Mouse (Mus musculus) cortical plate, adult 2 months (tissue): ENCODE data around the gene Sgsm1. TPM values are rescaled to one million over a fixed set of nuclear protein-coding genes. Genes with fewer than 3 reads are reported as not detected.

Experiments
- H3K27ac ChIP-seq: fragments of 200-500 bp; 2 replicates; pipeline ENCODE4 v1.5.1; 2012; ENCODE audit warnings: low read length, control low read depth, inconsistent platforms; ENCODE audit not compliant: insufficient read depth
- H3K4me1 ChIP-seq: fragments of 200-500 bp; 2 replicates; pipeline ENCODE4 v1.6.1; 2011; ENCODE audit warnings: low read length; ENCODE audit not compliant: control insufficient read depth, insufficient read depth
- H3K4me3 ChIP-seq: fragments of 200-500 bp; 2 replicates; pipeline ENCODE4 v1.5.1; 2011; ENCODE audit warnings: mild to moderate bottlenecking, low read length, control low read depth; ENCODE audit not compliant: insufficient read depth
- CTCF ChIP-seq: fragments of 200-500 bp; IDR thresholded peaks from 2 replicates; pipeline ENCODE4 v1.5.1; 2011; ENCODE audit warnings: mild to moderate bottlenecking, control low read depth, low read length; ENCODE audit not compliant: insufficient read depth; ENCODE audit errors: extremely low read depth
- POLR2A ChIP-seq: fragments of 200-500 bp; IDR thresholded peaks from 2 replicates; pipeline ENCODE4 v1.6.1; 2011; ENCODE audit warnings: mild to moderate bottlenecking, low read length, control low read depth; ENCODE audit not compliant: insufficient read depth; ENCODE audit errors: extremely low read depth
- polyA plus RNA-seq: library from polyadenylated mRNA; depleted of rRNA; stranded (reverse); fragments of >200 nt; gene quantifications from 2 replicates; pipeline ENCODE4 v1.2.3, GENCODE M21; 2012

Sgsm1 gene
- polyA plus RNA-seq, 1 experiment = 58.1 TPM

GRCm38 (mm10) chr5:113270043-113270442 is 40.5 kb downstream of the Sgsm1 start:
- Histone ChIP-seq H3K27ac (no peak overlapping the region), H3K4me3 (no peak overlapping the region), H3K4me1 (no peaks in the 10 kb centered on the region)
- TF ChIP-seq CTCF (0 out of 2 replicates have a peak, but pooled peaks have one; percentile 10), POLR2A (no peak)

DNA sequence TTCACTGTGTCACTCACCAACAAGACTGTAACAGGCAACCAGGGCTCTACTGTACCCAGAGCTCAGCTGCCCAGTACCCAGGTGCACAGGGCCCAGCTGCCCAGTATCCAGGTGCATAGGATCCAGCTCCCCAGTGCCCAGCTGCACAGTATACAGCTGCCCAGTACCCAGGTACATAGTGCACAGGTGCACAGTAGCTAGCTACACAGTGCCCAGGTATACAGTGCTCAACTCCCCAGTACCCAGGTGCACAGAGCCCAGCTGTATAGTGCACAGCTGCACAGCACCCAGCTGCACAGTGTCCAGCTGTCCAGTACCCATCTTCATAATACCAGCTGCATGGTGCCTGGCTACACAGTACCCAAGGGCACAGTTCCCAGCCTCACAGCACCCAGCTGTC is 42.3 kb downstream of the Sgsm1 start:
- TF ChIP-seq CTCF (no peak), POLR2A (no peak)
- H3K27ac ChIP-seq = no peak overlapping the region
- no peak overlapping the region for H3K4me3 ChIP-seq
- H3K4me1 ChIP-seq = no peaks in the 10 kb centered on the region

- Histone ChIP-seq H3K4me3 (no peak overlapping the region), H3K4me1 (no peaks in the 10 kb centered on the region), H3K27ac (no peak overlapping the region)
- TF ChIP-seq POLR2A (no peak), CTCF (no peak)
Observed at GRCm38 (mm10) chr5:113265637-113266036, 44.9 kb downstream of the Sgsm1 start.

GRCm38 (mm10) chr5:113250806-113251205 is 59.8 kb downstream of the Sgsm1 start:
- H3K4me1 ChIP-seq = no peaks in the 10 kb centered on the region
- H3K27ac ChIP-seq = no peak overlapping the region
- no peak for TF ChIP-seq POLR2A
- TF ChIP-seq CTCF = no peak
- H3K4me3 ChIP-seq = no peak overlapping the region

DNA sequence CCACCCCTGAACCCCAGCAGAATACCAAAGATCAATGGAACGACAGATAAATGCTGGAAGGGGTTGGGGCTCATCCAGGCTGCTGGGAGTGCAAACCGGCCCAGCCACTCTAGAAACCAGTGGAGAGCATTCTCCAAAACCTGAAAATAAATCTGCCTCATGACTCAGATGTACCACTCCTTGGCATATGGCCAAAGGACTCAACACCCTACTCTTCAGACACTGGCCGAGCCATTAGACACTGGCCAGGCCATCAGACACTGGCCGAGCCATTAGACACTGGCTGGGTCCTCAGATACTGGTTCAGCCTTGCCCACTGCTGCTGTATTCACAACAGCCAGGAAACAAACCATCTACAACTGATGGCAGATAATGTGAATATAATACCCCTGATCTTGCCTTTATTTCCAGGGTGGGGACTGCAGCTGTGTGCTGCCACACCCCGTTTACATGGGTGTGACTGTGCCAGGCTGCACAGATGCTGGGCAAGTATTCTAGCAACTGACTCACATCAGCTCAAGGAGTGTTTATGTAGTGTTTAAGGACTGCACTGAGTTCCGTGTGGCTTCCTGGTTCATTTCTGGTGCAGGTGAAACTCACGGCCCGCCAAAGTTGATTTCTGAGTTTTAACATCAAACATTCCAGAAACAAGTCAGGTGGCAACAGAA is 61.2 kb downstream of the Sgsm1 start:
- H3K4me3 ChIP-seq = no peak overlapping the region

GRCm38 (mm10) chr5:113230196-113230595 is 80.4 kb downstream of the Sgsm1 start:
- Histone ChIP-seq H3K4me3 (no peak overlapping the region), H3K27ac (no peak overlapping the region), H3K4me1 (no peaks in the 10 kb centered on the region)
- TF ChIP-seq CTCF = no peak
- TF ChIP-seq POLR2A = no peak

More for the DNA sequence above, 61.2 kb downstream of the Sgsm1 start:
- Histone ChIP-seq H3K27ac (no peak overlapping the region), H3K4me1 (no peaks in the 10 kb centered on the region)
- no peak for TF ChIP-seq POLR2A
- TF ChIP-seq CTCF = no peak

- Histone ChIP-seq H3K27ac (no peak within 1 kb of the TSS), H3K4me1 (no peaks in the 10 kb centered on the region), H3K4me3 (no peak within 1 kb of the TSS)
- TF ChIP-seq CTCF (peak; percentile 91), POLR2A (no peak)
Observed at GRCm38 (mm10) chr5:113226632-113227102, 83.9 kb downstream of the Sgsm1 start, which contains the start of gene Tmem211. TSS of gene Tmem211 (plus strand) at chr5:113226909.

DNA sequence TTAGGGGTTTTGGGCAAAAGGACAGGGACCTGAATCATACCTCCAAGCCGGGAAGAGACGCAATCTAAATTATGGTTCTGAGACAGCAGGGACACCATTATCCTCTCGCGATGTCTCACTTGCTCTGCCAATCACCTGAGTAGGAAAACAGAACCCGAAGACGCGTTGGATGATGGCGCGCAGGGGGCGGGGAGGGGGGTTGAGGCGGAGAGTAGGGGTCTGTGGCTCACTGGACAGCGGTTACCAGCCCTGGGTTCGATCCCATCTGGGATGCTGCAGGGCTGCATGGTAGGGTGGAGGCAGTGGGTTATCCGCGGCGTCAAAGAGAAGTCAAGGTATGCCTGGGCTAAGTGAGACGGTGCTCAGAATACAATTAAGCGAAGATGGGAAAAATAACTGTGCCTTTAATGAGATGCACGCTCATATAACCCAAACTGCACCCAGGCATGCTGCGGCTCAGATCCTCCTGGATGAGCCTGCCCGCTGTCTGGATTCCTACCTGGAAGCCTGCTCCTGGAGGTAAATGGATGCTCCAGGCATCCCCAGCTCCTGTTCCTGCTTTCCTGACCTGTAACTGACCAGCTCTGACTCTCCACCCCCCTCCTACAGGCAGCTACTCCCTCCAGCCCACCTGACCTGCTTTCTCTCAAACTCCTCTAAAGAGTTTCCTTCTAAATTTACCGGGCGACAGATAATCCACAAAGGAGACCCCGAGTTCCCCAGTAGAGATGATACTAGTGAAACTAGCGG is 84.7 kb downstream of the Sgsm1 start:
- H3K27ac ChIP-seq = no peak overlapping the region
- no peak for TF ChIP-seq CTCF
- no peak for TF ChIP-seq POLR2A
- no peak overlapping the region for H3K4me3 ChIP-seq
- H3K4me1 ChIP-seq = no peaks in the 10 kb centered on the region

- Histone ChIP-seq H3K27ac (no peak overlapping the region), H3K4me3 (no peak overlapping the region), H3K4me1 (no peaks in the 10 kb centered on the region)
- TF ChIP-seq POLR2A (no peak), CTCF (no peak)
Observed at GRCm38 (mm10) chr5:113225271-113225670, 85.3 kb downstream of the Sgsm1 start.
